Mouse (Mus musculus): ENCODE data around the gene Tmeff2. TPM values are rescaled to one million over a fixed set of nuclear protein-coding genes. Genes with fewer than 3 reads are reported as not detected.

Tmeff2 gene
- polyA plus RNA-seq, 1 experiment from 2014 or later, result 4.9 TPM

DNA sequence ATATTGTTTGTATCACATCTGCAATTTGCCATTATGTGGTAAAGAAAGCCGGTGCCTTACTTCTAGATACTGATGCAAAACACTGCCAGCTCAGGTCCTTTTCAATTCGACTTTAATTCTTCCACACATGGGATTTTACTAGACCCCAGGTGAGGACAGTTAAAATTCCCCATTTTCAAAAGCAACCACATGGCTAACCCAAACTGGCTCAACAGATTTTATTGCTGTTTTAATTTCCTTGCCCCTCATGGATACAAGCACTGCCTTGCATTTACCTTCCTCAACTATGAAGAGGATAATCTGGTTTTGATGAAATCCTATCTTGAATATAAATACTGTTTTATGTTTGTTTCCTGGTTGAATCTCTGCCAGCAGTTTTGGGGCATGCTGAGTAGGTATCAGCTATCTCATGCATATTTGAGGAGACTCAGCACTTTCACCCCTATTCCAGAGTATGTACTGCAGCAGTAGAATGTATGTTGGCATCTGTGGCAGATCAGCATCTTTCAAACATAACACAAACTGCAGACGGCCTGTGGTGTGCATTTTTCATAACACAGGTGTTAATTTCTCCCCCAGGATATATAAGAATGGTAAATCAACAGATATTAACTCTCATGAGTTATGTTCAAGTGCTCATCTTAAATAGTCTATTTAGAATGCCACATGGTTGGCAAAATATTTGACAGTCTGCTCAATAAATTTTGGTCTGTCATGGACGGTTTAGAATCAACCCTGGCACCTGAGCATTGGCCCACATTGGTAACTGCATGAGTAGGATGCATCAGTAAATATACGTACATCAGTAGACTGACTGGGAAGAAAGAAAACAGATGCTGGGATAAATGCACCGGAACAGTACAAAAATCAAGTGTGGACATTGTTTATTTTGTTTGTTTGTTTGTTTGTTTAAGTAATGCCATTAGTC, 72.3 kb downstream of the Tmeff2 start:
- H3K9ac ChIP-seq (ENCODE audit: low read depth, low read length), result no peak overlapping the region
- ATAC-seq, result no peak
- H3K4me3 ChIP-seq (ENCODE audit: low read depth, low read length), result no peak overlapping the region
- H3K9me3 ChIP-seq (ENCODE audit: control insufficient read depth), result no peaks in the 10 kb centered on the region
- H3K4me1 ChIP-seq (replicated peaks; ENCODE audit: control insufficient read depth, insufficient read depth, low read length), result no peaks in the 10 kb centered on the region
- H3K27me3 ChIP-seq (replicated peaks; ENCODE audit: control insufficient read depth, insufficient read depth, low read length), result no peaks in the 10 kb centered on the region
- no peak overlapping the region for H3K4me2 ChIP-seq (replicated peaks; ENCODE audit: low read depth)
- no peak for TF ChIP-seq CTCF (IDR thresholded peaks at IDR 0.05; ENCODE audit: low read depth)
- H3K27ac ChIP-seq (ENCODE audit: low read depth, low read length), result no peak overlapping the region
- H3K36me3 ChIP-seq (ENCODE audit: control insufficient read depth, insufficient read depth), result no peaks in the 10 kb centered on the region
- 81% methylated on average over 6 of the region's 6 CpGs for WGBS

DNA sequence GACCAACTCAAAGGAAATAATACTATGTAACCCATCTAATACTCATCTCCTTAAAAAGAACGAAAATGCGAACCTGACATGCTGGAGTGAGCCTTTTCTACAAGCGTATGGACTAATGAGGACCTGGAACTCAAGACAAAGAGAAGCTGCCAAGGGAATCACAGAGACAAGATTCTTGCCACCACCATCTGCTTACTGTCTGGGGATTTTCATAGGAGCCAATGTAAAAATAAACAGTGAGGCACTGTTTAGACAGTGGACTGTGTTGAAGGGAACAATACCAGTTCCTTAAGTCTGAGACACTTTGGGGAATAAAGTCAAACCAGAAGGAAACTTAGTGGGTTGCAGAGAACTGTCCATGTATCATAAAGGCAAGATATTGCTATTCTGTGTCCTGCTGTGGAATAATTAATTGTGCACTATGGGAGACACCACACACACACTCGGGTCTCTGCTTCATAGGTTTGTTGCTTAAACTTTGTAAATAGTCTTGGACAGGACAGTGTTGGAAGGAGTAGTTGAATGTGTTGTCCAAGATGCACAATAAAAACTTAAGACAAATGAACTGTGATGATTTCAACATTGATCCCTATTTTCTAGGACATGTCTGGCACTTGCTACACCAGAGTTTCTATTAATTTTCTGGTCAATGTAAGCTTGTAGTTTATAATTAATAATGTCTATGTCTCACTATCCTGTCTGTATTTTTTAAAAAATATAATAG, 79.1 kb downstream of the Tmeff2 start:
- H3K27me3 ChIP-seq (replicated peaks; ENCODE audit: control insufficient read depth, insufficient read depth, low read length), result no peaks in the 10 kb centered on the region
- H3K27ac ChIP-seq (ENCODE audit: low read depth, low read length), result no peak overlapping the region
- H3K4me2 ChIP-seq (replicated peaks; ENCODE audit: low read depth), result no peak overlapping the region
- no peaks in the 10 kb centered on the region for H3K36me3 ChIP-seq (ENCODE audit: control insufficient read depth, insufficient read depth)
- WGBS, result 62% methylated on average over 4 of the region's 4 CpGs
- H3K4me1 ChIP-seq (replicated peaks; ENCODE audit: control insufficient read depth, insufficient read depth, low read length), result no peaks in the 10 kb centered on the region
- H3K4me3 ChIP-seq (ENCODE audit: low read depth, low read length), result no peak overlapping the region
- no peak overlapping the region for H3K9ac ChIP-seq (ENCODE audit: low read depth, low read length)
- H3K9me3 ChIP-seq (ENCODE audit: control insufficient read depth), result no peaks in the 10 kb centered on the region
- ATAC-seq, result no peak
- TF ChIP-seq CTCF (IDR thresholded peaks at IDR 0.05; ENCODE audit: low read depth), result no peak

DNA sequence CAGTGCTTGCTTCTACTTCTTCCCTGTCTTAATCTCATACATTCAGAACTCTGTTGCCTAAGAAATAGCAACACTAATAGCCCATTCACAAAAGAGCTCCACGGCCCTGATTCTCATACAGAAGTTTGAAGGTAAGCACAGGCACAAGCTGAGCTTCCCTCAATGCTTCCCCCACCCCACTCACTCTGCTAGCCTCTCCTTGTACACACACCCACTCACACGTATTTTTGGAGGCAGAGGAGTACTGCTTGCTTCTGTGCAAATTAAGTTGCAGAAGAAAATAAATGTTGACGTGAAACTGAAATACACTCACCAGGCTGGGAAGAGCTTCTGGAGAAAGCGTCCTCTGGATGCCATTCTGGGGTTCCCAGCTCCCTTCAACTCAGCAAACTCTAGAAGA, 80.1 kb downstream of the Tmeff2 start:
- Histone ChIP-seq H3K4me1 (replicated peaks; ENCODE audit: control insufficient read depth, insufficient read depth, low read length) (no peaks in the 10 kb centered on the region), H3K4me3 (ENCODE audit: low read depth, low read length) (no peak overlapping the region), H3K9ac (ENCODE audit: low read depth, low read length) (no peak overlapping the region), H3K9me3 (ENCODE audit: control insufficient read depth) (no peaks in the 10 kb centered on the region), H3K27me3 (replicated peaks; ENCODE audit: control insufficient read depth, insufficient read depth, low read length) (no peaks in the 10 kb centered on the region), H3K4me2 (replicated peaks; ENCODE audit: low read depth) (no peak overlapping the region), H3K27ac (ENCODE audit: low read depth, low read length) (no peak overlapping the region), H3K36me3 (ENCODE audit: control insufficient read depth, insufficient read depth) (no peaks in the 10 kb centered on the region)
- TF ChIP-seq CTCF (IDR thresholded peaks at IDR 0.05; ENCODE audit: low read depth), result no peak
- 67% methylated on average over 4 of the region's 4 CpGs for WGBS
- ATAC-seq, result no peak

DNA sequence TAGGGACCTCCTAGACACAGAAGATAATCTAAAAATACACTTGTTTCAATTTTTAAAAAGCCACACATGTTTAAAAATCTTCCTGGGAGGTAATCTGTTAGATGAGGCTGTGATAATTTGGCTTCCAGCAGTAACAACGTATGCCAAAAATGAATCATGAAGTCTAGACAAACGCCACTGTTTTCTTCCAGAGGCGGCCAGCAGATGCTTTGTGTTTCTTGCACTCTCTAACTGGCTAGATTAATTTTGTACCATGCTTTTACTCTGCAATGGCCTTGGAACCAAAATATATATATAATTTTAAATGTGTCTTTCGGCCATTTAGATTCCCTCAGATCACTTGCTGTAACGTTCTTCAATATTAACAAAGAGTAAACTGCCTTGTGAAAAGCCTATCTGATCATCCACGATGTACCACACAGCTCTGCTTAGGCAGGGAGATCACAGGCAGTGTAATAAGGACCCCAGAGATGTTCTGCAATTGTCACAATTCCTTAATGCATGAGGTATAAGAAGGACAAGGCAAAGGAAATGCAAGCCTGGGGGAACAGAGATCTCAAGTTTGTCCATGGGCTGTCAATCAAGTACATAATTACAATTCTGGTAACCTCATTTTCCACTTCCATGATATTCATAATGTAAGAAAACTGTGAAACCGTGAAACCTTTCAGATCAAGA, 80.8 kb downstream of the Tmeff2 start:
- Histone ChIP-seq H3K9me3 (ENCODE audit: control insufficient read depth) (no peaks in the 10 kb centered on the region), H3K4me2 (replicated peaks; ENCODE audit: low read depth) (no peak overlapping the region), H3K9ac (ENCODE audit: low read depth, low read length) (no peak overlapping the region), H3K36me3 (ENCODE audit: control insufficient read depth, insufficient read depth) (no peaks in the 10 kb centered on the region), H3K27me3 (replicated peaks; ENCODE audit: control insufficient read depth, insufficient read depth, low read length) (no peaks in the 10 kb centered on the region), H3K27ac (ENCODE audit: low read depth, low read length) (no peak overlapping the region), H3K4me1 (replicated peaks; ENCODE audit: control insufficient read depth, insufficient read depth, low read length) (no peaks in the 10 kb centered on the region), H3K4me3 (ENCODE audit: low read depth, low read length) (no peak overlapping the region)
- no peak for TF ChIP-seq CTCF (IDR thresholded peaks at IDR 0.05; ENCODE audit: low read depth)
- WGBS, result 68% methylated on average over 7 of the region's 7 CpGs
- ATAC-seq, result no peak

GRCm38 (mm10) chr1:50990661-50991060, 90.2 kb downstream of the Tmeff2 start:
- H3K4me1 ChIP-seq (replicated peaks; ENCODE audit: control insufficient read depth, insufficient read depth, low read length), result no peaks in the 10 kb centered on the region
- no peak overlapping the region for H3K4me3 ChIP-seq (ENCODE audit: low read depth, low read length)
- TF ChIP-seq CTCF (IDR thresholded peaks at IDR 0.05; ENCODE audit: low read depth), result no peak
- H3K9me3 ChIP-seq (ENCODE audit: control insufficient read depth), result no peaks in the 10 kb centered on the region
- H3K27me3 ChIP-seq (replicated peaks; ENCODE audit: control insufficient read depth, insufficient read depth, low read length), result no peaks in the 10 kb centered on the region
- ATAC-seq, result no peak
- WGBS, result 52% methylated on average over 2 of the region's 2 CpGs
- H3K36me3 ChIP-seq (ENCODE audit: control insufficient read depth, insufficient read depth), result no peaks in the 10 kb centered on the region
- no peak overlapping the region for H3K9ac ChIP-seq (ENCODE audit: low read depth, low read length)
- H3K27ac ChIP-seq (ENCODE audit: low read depth, low read length), result no peak overlapping the region
- no peak overlapping the region for H3K4me2 ChIP-seq (replicated peaks; ENCODE audit: low read depth)

DNA sequence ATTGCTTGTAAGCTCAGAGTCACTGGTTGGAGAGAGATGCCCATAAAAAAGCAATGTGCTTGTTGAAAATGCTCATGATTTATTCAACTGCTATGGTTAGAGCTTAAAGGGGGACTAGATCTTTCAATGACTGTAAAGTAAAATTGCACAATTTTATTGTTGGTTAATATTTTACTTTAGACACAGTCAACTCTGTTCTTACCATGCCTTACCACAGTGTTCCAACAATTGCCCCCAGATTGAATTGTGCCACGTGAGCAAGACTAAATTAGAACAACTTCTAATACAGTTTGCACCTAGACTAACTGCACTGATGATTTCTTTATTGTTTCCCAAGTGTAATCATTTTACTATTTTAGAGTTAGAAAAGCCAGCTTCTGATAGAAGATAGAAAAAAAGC, 94.1 kb downstream of the Tmeff2 start:
- no peak overlapping the region for H3K27ac ChIP-seq (ENCODE audit: low read depth, low read length)
- TF ChIP-seq CTCF (IDR thresholded peaks at IDR 0.05; ENCODE audit: low read depth), result no peak
- H3K4me3 ChIP-seq (ENCODE audit: low read depth, low read length), result no peak overlapping the region
- no peaks in the 10 kb centered on the region for H3K36me3 ChIP-seq (ENCODE audit: control insufficient read depth, insufficient read depth)
- no peak overlapping the region for H3K4me2 ChIP-seq (replicated peaks; ENCODE audit: low read depth)
- H3K9me3 ChIP-seq (ENCODE audit: control insufficient read depth), result no peaks in the 10 kb centered on the region
- H3K9ac ChIP-seq (ENCODE audit: low read depth, low read length), result no peak overlapping the region
- 48% methylated on average over 1 of the region's 1 CpGs for WGBS
- no peaks in the 10 kb centered on the region for H3K4me1 ChIP-seq (replicated peaks; ENCODE audit: control insufficient read depth, insufficient read depth, low read length)
- no peak for ATAC-seq
- no peaks in the 10 kb centered on the region for H3K27me3 ChIP-seq (replicated peaks; ENCODE audit: control insufficient read depth, insufficient read depth, low read length)

All from intestine, postnatal 0 days (tissue).